Mouse (Mus musculus) cortical plate, adult 2 months (tissue): ENCODE data around the gene Nfya. TPM values are rescaled to one million over a fixed set of nuclear protein-coding genes. Genes with fewer than 3 reads are reported as not detected.

Source experiments
- H3K27ac ChIP-seq: fragments of 200-500 bp; 2 replicates; pipeline ENCODE4 v1.5.1; 2012; ENCODE audit warnings: low read length, control low read depth, inconsistent platforms; ENCODE audit not compliant: insufficient read depth
- H3K4me1 ChIP-seq: fragments of 200-500 bp; 2 replicates; pipeline ENCODE4 v1.6.1; 2011; ENCODE audit warnings: low read length; ENCODE audit not compliant: control insufficient read depth, insufficient read depth
- H3K4me3 ChIP-seq: fragments of 200-500 bp; 2 replicates; pipeline ENCODE4 v1.5.1; 2011; ENCODE audit warnings: mild to moderate bottlenecking, low read length, control low read depth; ENCODE audit not compliant: insufficient read depth
- CTCF ChIP-seq: fragments of 200-500 bp; IDR thresholded peaks from 2 replicates; pipeline ENCODE4 v1.5.1; 2011; ENCODE audit warnings: mild to moderate bottlenecking, control low read depth, low read length; ENCODE audit not compliant: insufficient read depth; ENCODE audit errors: extremely low read depth
- POLR2A ChIP-seq: fragments of 200-500 bp; IDR thresholded peaks from 2 replicates; pipeline ENCODE4 v1.6.1; 2011; ENCODE audit warnings: mild to moderate bottlenecking, low read length, control low read depth; ENCODE audit not compliant: insufficient read depth; ENCODE audit errors: extremely low read depth
- polyA plus RNA-seq: library from polyadenylated mRNA; depleted of rRNA; stranded (reverse); fragments of >200 nt; gene quantifications from 2 replicates; pipeline ENCODE4 v1.2.3, GENCODE M21; 2012

Nfya gene
- polyA plus RNA-seq, 1 experiment = 26.1 TPM

GRCm38 (mm10) chr17:48376102-48376501 is 33.6 kb downstream of the Nfya start:
- Histone ChIP-seq H3K4me3 (no peak overlapping the region), H3K4me1 (peaks cover 5% of the 10 kb centered on the region), H3K27ac (no peak overlapping the region)
- TF ChIP-seq CTCF (no peak), POLR2A (no peak)

GRCm38 (mm10) chr17:48372987-48373386 is 36.7 kb downstream of the Nfya start:
- no peak for TF ChIP-seq POLR2A
- no peak for TF ChIP-seq CTCF
- Histone ChIP-seq H3K27ac (no peak overlapping the region), H3K4me3 (no peak overlapping the region), H3K4me1 (peaks cover 5% of the 10 kb centered on the region)

- peaks cover 5% of the 10 kb centered on the region for H3K4me1 ChIP-seq
- TF ChIP-seq POLR2A (no peak), CTCF (no peak)
- no peak overlapping the region for H3K27ac ChIP-seq
- no peak overlapping the region for H3K4me3 ChIP-seq
Measured at GRCm38 (mm10) chr17:48371621-48372020, 38.1 kb downstream of the Nfya start.

GRCm38 (mm10) chr17:48366806-48367205 is 42.9 kb downstream of the Nfya start:
- TF ChIP-seq CTCF (no peak), POLR2A (no peak)
- Histone ChIP-seq H3K4me3 (no peak overlapping the region), H3K4me1 (peaks cover 2% of the 10 kb centered on the region; the same call in 1 of the 2 replicates), H3K27ac (no peak overlapping the region)

- TF ChIP-seq CTCF (no peak), POLR2A (no peak)
- peaks cover 2% of the 10 kb centered on the region; the same call in 1 of the 2 replicates for H3K4me1 ChIP-seq
- no peak overlapping the region for H3K27ac ChIP-seq
- no peak overlapping the region for H3K4me3 ChIP-seq
Measured at GRCm38 (mm10) chr17:48365511-48366155, 44.1 kb downstream of the Nfya start.

GRCm38 (mm10) chr17:48363421-48363965 is 46.2 kb downstream of the Nfya start:
- Histone ChIP-seq H3K4me3 (no peak overlapping the region), H3K27ac (no peak overlapping the region)
- TF ChIP-seq CTCF (no peak), POLR2A (no peak)

GRCm38 (mm10) chr17:48362966-48363365 is 46.7 kb downstream of the Nfya start:
- TF ChIP-seq POLR2A (no peak), CTCF (no peak)
- H3K27ac ChIP-seq = no peak overlapping the region
- H3K4me1 ChIP-seq = peaks cover 3% of the 10 kb centered on the region
- H3K4me3 ChIP-seq = no peak overlapping the region

More at GRCm38 (mm10) chr17:48363421-48363965, 46.2 kb downstream of the Nfya start:
- peaks cover 2% of the 10 kb centered on the region; the same call in 1 of the 2 replicates for H3K4me1 ChIP-seq

- Histone ChIP-seq H3K27ac (no peak overlapping the region), H3K4me1 (peaks cover 3% of the 10 kb centered on the region), H3K4me3 (no peak overlapping the region)
- TF ChIP-seq POLR2A = no peak
- no peak for TF ChIP-seq CTCF
Measured at GRCm38 (mm10) chr17:48362346-48362745, 47.4 kb downstream of the Nfya start.

GRCm38 (mm10) chr17:48360462-48360861 is 49.2 kb downstream of the Nfya start:
- no peak overlapping the region for H3K4me3 ChIP-seq
- H3K27ac ChIP-seq = no peak overlapping the region
- no peak for TF ChIP-seq CTCF
- TF ChIP-seq POLR2A = no peak
- peaks cover 3% of the 10 kb centered on the region for H3K4me1 ChIP-seq

GRCm38 (mm10) chr17:48359616-48360015 is 50.1 kb downstream of the Nfya start, which contains the start of gene Treml1:
TSS of gene Treml1 (plus strand) at chr17:48359916.
- peaks cover 3% of the 10 kb centered on the region for H3K4me1 ChIP-seq
- TF ChIP-seq CTCF = no peak
- TF ChIP-seq POLR2A = no peak

More at GRCm38 (mm10) chr17:48359616-48360015, 50.1 kb downstream of the Nfya start, which contains the start of gene Treml1:
- H3K4me3 ChIP-seq = no peak within 1 kb of the TSS
- H3K27ac ChIP-seq = no peak within 1 kb of the TSS
